Mouse (Mus musculus): ENCODE measurements around the gene Dll3. TPM values are rescaled to one million over a fixed set of nuclear protein-coding genes. Genes with fewer than 3 reads are reported as not detected.
A peak's percentile ranks its signal among the peaks of the same experiment; 100 is the strongest.

Gene Dll3
- polyA plus RNA-seq, 1 experiment from 2014 or later, result 0.95 TPM

GRCm38 (mm10) chr7:28311151-28311925 lies 9.3 kb upstream of the Dll3 start:
- Histone ChIP-seq H3K36me3 (ENCODE audit: control insufficient read depth, insufficient read depth) (peaks cover 57% of the 10 kb centered on the region), H3K4me3 (ENCODE audit: low read depth, low read length) (peak overlapping the region; percentile 91), H3K4me2 (replicated peaks; ENCODE audit: low read depth) (peak overlapping the region; percentile 92), H3K9me3 (ENCODE audit: control insufficient read depth) (no peaks in the 10 kb centered on the region), H3K27me3 (replicated peaks; ENCODE audit: control insufficient read depth, insufficient read depth, low read length) (no peaks in the 10 kb centered on the region), H3K27ac (ENCODE audit: low read depth, low read length) (peak overlapping the region; percentile 66), H3K9ac (ENCODE audit: low read depth, low read length) (peak overlapping the region; percentile 82), H3K4me1 (replicated peaks; ENCODE audit: control insufficient read depth, insufficient read depth, low read length) (no peaks in the 10 kb centered on the region; the same call in 1 of the 2 replicates)
- no peak for TF ChIP-seq CTCF (IDR thresholded peaks at IDR 0.05; ENCODE audit: low read depth)
- WGBS, result 5% methylated on average over 35 of the region's 35 CpGs
- ATAC-seq, result peak; percentile 70

- Histone ChIP-seq H3K4me1 (replicated peaks; ENCODE audit: control insufficient read depth, insufficient read depth, low read length) (no peaks in the 10 kb centered on the region; the same call in 1 of the 2 replicates), H3K4me2 (replicated peaks; ENCODE audit: low read depth) (no peak overlapping the region), H3K4me3 (ENCODE audit: low read depth, low read length) (no peak overlapping the region), H3K27me3 (replicated peaks; ENCODE audit: control insufficient read depth, insufficient read depth, low read length) (no peaks in the 10 kb centered on the region), H3K27ac (ENCODE audit: low read depth, low read length) (no peak overlapping the region), H3K9ac (ENCODE audit: low read depth, low read length) (no peak overlapping the region), H3K9me3 (ENCODE audit: control insufficient read depth) (no peaks in the 10 kb centered on the region), H3K36me3 (ENCODE audit: control insufficient read depth, insufficient read depth) (peaks cover 55% of the 10 kb centered on the region)
- 66% methylated on average over 9 of the region's 9 CpGs for WGBS
- TF ChIP-seq CTCF (IDR thresholded peaks at IDR 0.05; ENCODE audit: low read depth), result no peak
- no peak for ATAC-seq
These were observed 7.7 kb upstream of the Dll3 start for GRCm38 (mm10) chr7:28309737-28310136.

- Histone ChIP-seq H3K27ac (ENCODE audit: low read depth, low read length) (no peak overlapping the region), H3K9me3 (ENCODE audit: control insufficient read depth) (no peaks in the 10 kb centered on the region), H3K4me1 (replicated peaks; ENCODE audit: control insufficient read depth, insufficient read depth, low read length) (no peaks in the 10 kb centered on the region; the same call in 1 of the 2 replicates), H3K9ac (ENCODE audit: low read depth, low read length) (no peak overlapping the region), H3K4me2 (replicated peaks; ENCODE audit: low read depth) (no peak overlapping the region), H3K27me3 (replicated peaks; ENCODE audit: control insufficient read depth, insufficient read depth, low read length) (peaks cover 8% of the 10 kb centered on the region), H3K4me3 (ENCODE audit: low read depth, low read length) (no peak overlapping the region), H3K36me3 (ENCODE audit: control insufficient read depth, insufficient read depth) (peaks cover 53% of the 10 kb centered on the region)
- no peak for ATAC-seq
- no peak for TF ChIP-seq CTCF (IDR thresholded peaks at IDR 0.05; ENCODE audit: low read depth)
- WGBS, result 88% methylated on average over 8 of the region's 8 CpGs
These were observed 4.2 kb upstream of the Dll3 start for GRCm38 (mm10) chr7:28306216-28306615.

GRCm38 (mm10) chr7:28305641-28306040 lies 3.6 kb upstream of the Dll3 start:
- TF ChIP-seq CTCF (IDR thresholded peaks at IDR 0.05; ENCODE audit: low read depth), result no peak
- 90% methylated on average over 10 of the region's 10 CpGs for WGBS
- Histone ChIP-seq H3K36me3 (ENCODE audit: control insufficient read depth, insufficient read depth) (peaks cover 53% of the 10 kb centered on the region), H3K9ac (ENCODE audit: low read depth, low read length) (no peak overlapping the region), H3K4me1 (replicated peaks; ENCODE audit: control insufficient read depth, insufficient read depth, low read length) (no peaks in the 10 kb centered on the region), H3K27ac (ENCODE audit: low read depth, low read length) (no peak overlapping the region), H3K4me2 (replicated peaks; ENCODE audit: low read depth) (no peak overlapping the region), H3K4me3 (ENCODE audit: low read depth, low read length) (no peak overlapping the region), H3K9me3 (ENCODE audit: control insufficient read depth) (no peaks in the 10 kb centered on the region), H3K27me3 (replicated peaks; ENCODE audit: control insufficient read depth, insufficient read depth, low read length) (peaks cover 14% of the 10 kb centered on the region)
- ATAC-seq, result no peak

- Histone ChIP-seq H3K4me2 (replicated peaks; ENCODE audit: low read depth) (peak overlapping the region; percentile 32; the same call in 1 of the 2 replicates), H3K36me3 (ENCODE audit: control insufficient read depth, insufficient read depth) (no peaks in the 10 kb centered on the region), H3K27ac (ENCODE audit: low read depth, low read length) (no peak overlapping the region), H3K9me3 (ENCODE audit: control insufficient read depth) (no peaks in the 10 kb centered on the region), H3K4me1 (replicated peaks; ENCODE audit: control insufficient read depth, insufficient read depth, low read length) (0 out of 2 replicates have a peak, but pooled peaks cover 3% of the 10 kb centered on the region), H3K27me3 (replicated peaks; ENCODE audit: control insufficient read depth, insufficient read depth, low read length) (peaks cover 52% of the 10 kb centered on the region), H3K9ac (ENCODE audit: low read depth, low read length) (no peak overlapping the region), H3K4me3 (ENCODE audit: low read depth, low read length) (no peak overlapping the region)
- WGBS, result 23% methylated on average over 43 of the region's 43 CpGs
- peak; percentile 23; the same call in 1 of the 2 replicates for ATAC-seq
- TF ChIP-seq CTCF (IDR thresholded peaks at IDR 0.05; ENCODE audit: low read depth), result peak; percentile 76
These were observed 3.0 kb downstream of the Dll3 start for GRCm38 (mm10) chr7:28298837-28299625.

- H3K4me1 ChIP-seq (replicated peaks; ENCODE audit: control insufficient read depth, insufficient read depth, low read length), result peaks cover 8% of the 10 kb centered on the region; the same call in 1 of the 2 replicates
- peaks cover 67% of the 10 kb centered on the region for H3K27me3 ChIP-seq (replicated peaks; ENCODE audit: control insufficient read depth, insufficient read depth, low read length)
- H3K27ac ChIP-seq (ENCODE audit: low read depth, low read length), result no peak overlapping the region
- H3K4me2 ChIP-seq (replicated peaks; ENCODE audit: low read depth), result peak overlapping the region; percentile 80
- no peaks in the 10 kb centered on the region for H3K36me3 ChIP-seq (ENCODE audit: control insufficient read depth, insufficient read depth)
- H3K9ac ChIP-seq (ENCODE audit: low read depth, low read length), result no peak overlapping the region
- TF ChIP-seq CTCF (IDR thresholded peaks at IDR 0.05; ENCODE audit: low read depth), result no peak
- ATAC-seq, result peak; percentile 22; the same call in 1 of the 2 replicates
- H3K9me3 ChIP-seq (ENCODE audit: control insufficient read depth), result no peaks in the 10 kb centered on the region
- WGBS, result 4% methylated on average over 44 of the region's 63 CpGs
- H3K4me3 ChIP-seq (ENCODE audit: low read depth, low read length), result peak overlapping the region; percentile 41
These were observed 7.6 kb downstream of the Dll3 start for GRCm38 (mm10) chr7:28294481-28294880.
